ENCODE assay signal across 14 mouse cellular contexts in genomic region chr5:145214679-145215078, GRCm38 (mm10). TPM values are rescaled to one million over a fixed set of nuclear protein-coding genes. Genes with fewer than 3 reads are reported as not detected.
DNase-seq lines count a peak whose midpoint lies in the region; ATAC-seq and TF ChIP-seq lines count a peak whose summit lies in the region.
"Had no signal": no experiment of that assay in that cellular context is flagged by ENCODE, and none has a peak within 500 bp of the region (broad histone marks: within the 10 kb centered on the region; RNA-seq: fewer than 3 reads in every experiment).

No protein-coding gene starts in this region.

- H3K4me3 ChIP-seq in forebrain, postnatal 0 days (ENCODE audit: low read depth, low read length) = no peak overlapping the region
- H3K4me3 ChIP-seq in forebrain, embryonic 15.5 days = no peak overlapping the region
- no peak overlapping the region for H3K4me3 ChIP-seq in left cerebral cortex, adult 2 months
- H3K4me3 ChIP-seq in liver, embryonic 14.5 days (ENCODE audit: insufficient read depth in 1 of 2, low read depth in 2 of 2, low read length in 2 of 2) = no peak overlapping the region
- no peak overlapping the region for H3K4me3 ChIP-seq in forebrain, embryonic 10.5 days
- H3K4me3 ChIP-seq: heart, embryonic 10.5 days; hindbrain, embryonic 10.5 days; limb, embryonic 15.5 days; midbrain, embryonic 12.5 days had no signal

- no peak overlapping the region for H3K9ac ChIP-seq in forebrain, postnatal 0 days
- no peak overlapping the region for H3K9ac ChIP-seq in forebrain, embryonic 15.5 days (replicated peaks)
- H3K9ac ChIP-seq in liver, embryonic 14.5 days (replicated peaks) = no peak overlapping the region
- H3K9ac ChIP-seq: limb, embryonic 15.5 days; midbrain, embryonic 12.5 days had no signal

- H3K27me3 ChIP-seq in forebrain, postnatal 0 days (ENCODE audit: insufficient read depth, low read length) = no peaks in the 10 kb centered on the region
- no peaks in the 10 kb centered on the region for H3K27me3 ChIP-seq in forebrain, embryonic 15.5 days
- H3K27me3 ChIP-seq in liver, embryonic 14.5 days (ENCODE audit: control insufficient read depth, insufficient read depth, low read length) = no peaks in the 10 kb centered on the region
- no peaks in the 10 kb centered on the region for H3K27me3 ChIP-seq in forebrain, embryonic 10.5 days (ENCODE audit: poor library complexity, severe bottlenecking)
- H3K27me3 ChIP-seq: limb, embryonic 15.5 days; midbrain, embryonic 12.5 days had no signal

- H3K4me1 ChIP-seq in forebrain, postnatal 0 days (ENCODE audit: insufficient read depth) = no peaks in the 10 kb centered on the region
- H3K4me1 ChIP-seq in forebrain, embryonic 15.5 days = no peaks in the 10 kb centered on the region
- H3K4me1 ChIP-seq in liver, embryonic 14.5 days (replicated peaks; ENCODE audit: control insufficient read depth in 2 of 2, insufficient read depth in 2 of 2, low read length in 1 of 2) = no peaks in the 10 kb centered on the region
- no peaks in the 10 kb centered on the region for H3K4me1 ChIP-seq in forebrain, embryonic 10.5 days
- H3K4me1 ChIP-seq: heart, embryonic 10.5 days; hindbrain, embryonic 10.5 days; limb, embryonic 15.5 days; midbrain, embryonic 12.5 days had no signal

- peaks cover 53% of the 10 kb centered on the region for H3K36me3 ChIP-seq in forebrain, postnatal 0 days (ENCODE audit: insufficient read depth)
- peaks cover 41% of the 10 kb centered on the region for H3K36me3 ChIP-seq in forebrain, embryonic 15.5 days
- H3K36me3 ChIP-seq in liver, embryonic 14.5 days (replicated peaks; ENCODE audit: control insufficient read depth, insufficient read depth, low read depth) = peaks cover 5% of the 10 kb centered on the region
- peaks cover 76% of the 10 kb centered on the region for H3K36me3 ChIP-seq in forebrain, embryonic 10.5 days (replicated peaks)

- no peaks in the 10 kb centered on the region for H3K9me3 ChIP-seq in forebrain, postnatal 0 days (ENCODE audit: low read length)
- no peaks in the 10 kb centered on the region for H3K9me3 ChIP-seq in forebrain, embryonic 15.5 days
- H3K9me3 ChIP-seq in liver, embryonic 14.5 days (ENCODE audit: control insufficient read depth, low read length) = no peaks in the 10 kb centered on the region
- H3K9me3 ChIP-seq in forebrain, embryonic 10.5 days = no peaks in the 10 kb centered on the region
- H3K9me3 ChIP-seq: heart, embryonic 10.5 days; hindbrain, embryonic 10.5 days; limb, embryonic 15.5 days; midbrain, embryonic 12.5 days had no signal

- no peak for TF ChIP-seq EP300 in liver, embryonic 14.5 days (IDR thresholded peaks at IDR 0.05; ENCODE audit: low read depth)

- H3K4me2 ChIP-seq in forebrain, postnatal 0 days (ENCODE audit: low read depth) = no peak overlapping the region
- no peak overlapping the region for H3K4me2 ChIP-seq in forebrain, embryonic 15.5 days (replicated peaks)
- H3K4me2 ChIP-seq in liver, embryonic 14.5 days (ENCODE audit: low read depth) = no peak overlapping the region
- H3K4me2 ChIP-seq: limb, embryonic 15.5 days; midbrain, embryonic 12.5 days had no signal

- no peak for ATAC-seq in forebrain, postnatal 0 days
- no peak for ATAC-seq in forebrain, embryonic 15.5 days (replicated peaks)
- 0 out of 2 replicates have a peak, but pooled peaks have one; percentile 25 for ATAC-seq in liver, embryonic 14.5 days (ENCODE audit: insufficient read depth)

- peak; percentile 33 for TF ChIP-seq CTCF in forebrain, postnatal 0 days (IDR thresholded peaks at IDR 0.05; ENCODE audit: low read depth)
- peak; percentile 50 for TF ChIP-seq CTCF in left cerebral cortex, adult 2 months (IDR thresholded peaks at IDR 0.05)
- TF ChIP-seq CTCF in liver, embryonic 14.5 days (IDR thresholded peaks at IDR 0.05; ENCODE audit: low read depth) = peak; percentile 62

- DNase-seq in forebrain, postnatal 0 days = no peak
- DNase-seq in left cerebral cortex, adult 2 months (ENCODE audit: extremely low spot score in 1 of 2, low spot score in 2 of 2) = no peak
- no peak for DNase-seq in left cerebral cortex, postnatal 14 days (ENCODE audit: low spot score in 2 of 2)
- peak; percentile 87 for DNase-seq in ES-CJ7 (ENCODE audit: low read depth, low spot score)
- DNase-seq in liver, embryonic 14.5 days (ENCODE audit: low read depth in 3 of 3, low spot score in 3 of 3) = no peak
- no peak for DNase-seq in frontal cortex, postnatal 14 days (ENCODE audit: low spot score in 2 of 2)
- no peak for DNase-seq in forebrain, embryonic 10.5 days (ENCODE audit: extremely low spot score, low spot score)
- DNase-seq: kidney, postnatal 10 days; thymus, postnatal 25 days had no signal

- WGBS in forebrain, postnatal 0 days = 69% methylated on average over 4 of the region's 4 CpGs
- 70% methylated on average over 4 of the region's 4 CpGs for WGBS in forebrain, embryonic 15.5 days
- WGBS in liver, embryonic 14.5 days (ENCODE audit: insufficient replicate concordance) = 60% methylated on average over 4 of the region's 4 CpGs
- 68% methylated on average over 4 of the region's 4 CpGs for WGBS in forebrain, embryonic 10.5 days

- H3K27ac ChIP-seq in forebrain, postnatal 0 days (ENCODE audit: low read depth, low read length) = no peak overlapping the region
- H3K27ac ChIP-seq in forebrain, embryonic 15.5 days (replicated peaks) = no peak overlapping the region
- no peak overlapping the region for H3K27ac ChIP-seq in left cerebral cortex, adult 2 months
- no peak overlapping the region for H3K27ac ChIP-seq in liver, embryonic 14.5 days
- H3K27ac ChIP-seq in forebrain, embryonic 10.5 days = no peak overlapping the region
- H3K27ac ChIP-seq: heart, embryonic 10.5 days; hindbrain, embryonic 10.5 days; limb, embryonic 15.5 days; midbrain, embryonic 12.5 days had no signal

- intact Hi-C loops in left cerebral cortex, adult 2 months (cut with DNase I) = no loop called here
- intact Hi-C loops in left cerebral cortex, postnatal 14 days (cut with DNase I) = no loop called here

RNA-seq across cellular contexts. Expression of gene Zkscan5, which starts 10.3 kb away (rescaled TPM):
- 16.2 and 18.6 TPM in 2 replicates for total RNA-seq in forebrain, postnatal 0 days (2014; rRNA removed)
- polyA plus RNA-seq in forebrain, postnatal 0 days (2015; fragmentation: Nextera tagmentation; extraction: Ambion mirVana) = 11.3 and 12.2 TPM in 2 replicates
- 17.4 and 19.7 TPM in 2 replicates for polyA plus RNA-seq in forebrain, embryonic 15.5 days (2015; fragmentation: Nextera tagmentation; extraction: Ambion mirVana)
- 10 to 100 TPM; 10.8 to 11.0 TPM for total RNA-seq in left cerebral cortex, adult 2 months (2021)
- total RNA-seq in left cerebral cortex, postnatal 14 days (2021) = 10 to 100 TPM; 11.7 to 12.3 TPM
- 1.8 and 2.1 TPM in 2 replicates for polyA plus RNA-seq in liver, embryonic 14.5 days (2012; rRNA removed)
- polyA plus RNA-seq in liver, embryonic 14.5 days (2014; fragmentation: Nextera tagmentation; extraction: Ambion mirVana) = 2.9 and 3.2 TPM in 2 replicates
- polyA plus RNA-seq in forebrain, embryonic 10.5 days (2016; fragmentation: Nextera tagmentation; extraction: Ambion mirVana) = 18.4 and 18.9 TPM in 2 replicates

RNA-seq across cellular contexts. Expression of gene Zkscan14, which starts 13.0 kb away (rescaled TPM):
- 15.6 and 16.0 TPM in 2 replicates for total RNA-seq in forebrain, postnatal 0 days (2014; rRNA removed)
- polyA plus RNA-seq in forebrain, postnatal 0 days (2015; fragmentation: Nextera tagmentation; extraction: Ambion mirVana) = 11.7 TPM in 2 replicates
- polyA plus RNA-seq in forebrain, embryonic 15.5 days (2015; fragmentation: Nextera tagmentation; extraction: Ambion mirVana) = 15.5 and 17.0 TPM in 2 replicates
- total RNA-seq in left cerebral cortex, adult 2 months (2021) = 10 to 100 TPM; 13.4 to 14.1 TPM
- 10 to 100 TPM in 1 of 2 experiments, 1 to 10 TPM in 1; 9.2 to 10.4 TPM for total RNA-seq in left cerebral cortex, postnatal 14 days (2021)
- polyA plus RNA-seq in liver, embryonic 14.5 days (2012; rRNA removed) = 1.7 and 2.2 TPM in 2 replicates
- 4.3 and 5.4 TPM in 2 replicates for polyA plus RNA-seq in liver, embryonic 14.5 days (2014; fragmentation: Nextera tagmentation; extraction: Ambion mirVana)
- polyA plus RNA-seq in forebrain, embryonic 10.5 days (2016; fragmentation: Nextera tagmentation; extraction: Ambion mirVana) = 5.9 and 6.5 TPM in 2 replicates

RNA-seq across cellular contexts. Expression of gene Zfp655, which starts 16.8 kb away (rescaled TPM):
- 28.2 and 36.2 TPM in 2 replicates for total RNA-seq in forebrain, postnatal 0 days (2014; rRNA removed)
- 23.9 and 25.7 TPM in 2 replicates for polyA plus RNA-seq in forebrain, postnatal 0 days (2015; fragmentation: Nextera tagmentation; extraction: Ambion mirVana)
- 36.8 and 38.8 TPM in 2 replicates for polyA plus RNA-seq in forebrain, embryonic 15.5 days (2015; fragmentation: Nextera tagmentation; extraction: Ambion mirVana)
- total RNA-seq in left cerebral cortex, adult 2 months (2021) = 10 to 100 TPM; 33.1 to 34.2 TPM
- 10 to 100 TPM; 23.9 to 26.1 TPM for total RNA-seq in left cerebral cortex, postnatal 14 days (2021)
- 6.6 and 8.3 TPM in 2 replicates for polyA plus RNA-seq in liver, embryonic 14.5 days (2012; rRNA removed)
- 18.7 and 21.0 TPM in 2 replicates for polyA plus RNA-seq in liver, embryonic 14.5 days (2014; fragmentation: Nextera tagmentation; extraction: Ambion mirVana)
- polyA plus RNA-seq in forebrain, embryonic 10.5 days (2016; fragmentation: Nextera tagmentation; extraction: Ambion mirVana) = 31.0 and 33.8 TPM in 2 replicates

RNA-seq across cellular contexts. Expression of gene Atp5j2, which starts 22.8 kb away (rescaled TPM):
- total RNA-seq in forebrain, postnatal 0 days (2014; rRNA removed) = 139 and 295 TPM in 2 replicates
- polyA plus RNA-seq in forebrain, postnatal 0 days (2015; fragmentation: Nextera tagmentation; extraction: Ambion mirVana) = 570 and 702 TPM in 2 replicates
- polyA plus RNA-seq in forebrain, embryonic 15.5 days (2015; fragmentation: Nextera tagmentation; extraction: Ambion mirVana) = 603 and 647 TPM in 2 replicates
- total RNA-seq in left cerebral cortex, adult 2 months (2021) = 100 to 1,000 TPM; 217 to 220 TPM
- 100 to 1,000 TPM; 280 to 283 TPM for total RNA-seq in left cerebral cortex, postnatal 14 days (2021)
- 111 and 190 TPM in 2 replicates for polyA plus RNA-seq in liver, embryonic 14.5 days (2012; rRNA removed)
- polyA plus RNA-seq in liver, embryonic 14.5 days (2014; fragmentation: Nextera tagmentation; extraction: Ambion mirVana) = 454 and 472 TPM in 2 replicates
- 508 and 509 TPM in 2 replicates for polyA plus RNA-seq in forebrain, embryonic 10.5 days (2016; fragmentation: Nextera tagmentation; extraction: Ambion mirVana)

RNA-seq across cellular contexts. Expression of gene Cpsf4, which starts 47.7 kb away (rescaled TPM):
- total RNA-seq in forebrain, postnatal 0 days (2014; rRNA removed) = 47.9 and 52.7 TPM in 2 replicates
- 38.1 and 39.2 TPM in 2 replicates for polyA plus RNA-seq in forebrain, postnatal 0 days (2015; fragmentation: Nextera tagmentation; extraction: Ambion mirVana)
- 54.6 and 56.6 TPM in 2 replicates for polyA plus RNA-seq in forebrain, embryonic 15.5 days (2015; fragmentation: Nextera tagmentation; extraction: Ambion mirVana)
- 10 to 100 TPM; 25.6 to 26.0 TPM for total RNA-seq in left cerebral cortex, adult 2 months (2021)
- total RNA-seq in left cerebral cortex, postnatal 14 days (2021) = 10 to 100 TPM; 24.0 to 24.2 TPM
- 25.6 and 29.8 TPM in 2 replicates for polyA plus RNA-seq in liver, embryonic 14.5 days (2012; rRNA removed)
- 14.2 TPM in 2 replicates for polyA plus RNA-seq in liver, embryonic 14.5 days (2014; fragmentation: Nextera tagmentation; extraction: Ambion mirVana)
- 91.4 and 92.5 TPM in 2 replicates for polyA plus RNA-seq in forebrain, embryonic 10.5 days (2016; fragmentation: Nextera tagmentation; extraction: Ambion mirVana)
